Mouse (Mus musculus) cerebellum, postnatal 14 days (tissue): Measurements from ENCODE around the gene 3110040M04Rik.
"Not testable (repeated sequence)": the region's sequence is repeated elsewhere in the genome, so short reads cannot be mapped to it uniquely, and the experiment has no call there.

Experiments
- DNase-seq, 2 experiments: peaks; one replicate each; pipeline ENCODE4 v3.0.0; 2021; ENCODE audit warnings: mixed read lengths in 2 of 2

The 3110040M04Rik gene

GRCm38 (mm10) chr1:151192739-151193138, 11.2 kb upstream of the 3110040M04Rik start:
- DNase-seq, result not testable (repeated sequence)

- DNase-seq, result not testable (repeated sequence)
Measured at GRCm38 (mm10) chr1:151195986-151196385, 7.9 kb upstream of the 3110040M04Rik start.

GRCm38 (mm10) chr1:151196690-151197089, 7.2 kb upstream of the 3110040M04Rik start:
- DNase-seq, result not testable (repeated sequence)

GRCm38 (mm10) chr1:151198120-151198519, 5.8 kb upstream of the 3110040M04Rik start, which contains the start of gene Gm47995:
Gene Gm47995, plus strand, starts transcription at chr1:151198448.
- not testable (repeated sequence) for DNase-seq

DNA sequence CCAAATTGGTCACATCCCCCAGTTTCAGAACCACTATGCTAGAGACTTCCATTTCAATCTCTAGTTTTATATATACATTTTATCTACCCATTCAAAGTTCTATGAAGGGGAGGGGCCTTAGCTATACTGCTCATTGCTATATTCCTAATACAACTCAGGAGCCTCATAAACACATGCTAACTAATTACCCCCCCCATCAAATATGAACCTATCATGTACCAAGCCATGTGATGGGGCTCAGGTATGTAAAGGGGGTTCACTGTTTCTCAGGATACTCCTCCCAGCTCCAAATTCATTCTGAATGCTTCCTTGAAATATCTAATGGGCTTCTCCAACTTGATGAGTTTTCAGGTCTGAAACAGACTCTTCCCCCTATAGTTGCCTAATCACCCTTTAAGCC, 3.3 kb upstream of the 3110040M04Rik start:
- DNase-seq, result not testable (repeated sequence)

DNA sequence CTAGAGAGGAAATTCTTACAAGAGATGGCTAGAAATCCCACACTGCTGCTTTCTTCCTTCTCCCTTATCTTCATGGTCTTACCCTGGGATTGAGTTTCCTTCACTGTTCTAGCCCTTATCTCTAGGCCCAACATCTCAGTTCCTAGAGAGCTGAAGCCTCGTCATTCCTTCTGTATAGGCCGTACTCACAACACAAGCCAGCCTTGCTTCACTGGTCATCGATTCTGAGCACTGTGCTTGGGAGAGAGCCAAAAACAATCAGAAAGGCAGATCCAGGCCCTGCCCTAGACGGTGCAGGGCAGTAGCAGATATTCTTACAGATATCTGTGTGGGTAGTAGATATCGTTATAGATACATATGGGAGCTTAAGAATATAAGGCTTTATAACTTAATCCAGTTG, 1.1 kb upstream of the 3110040M04Rik start:
- DNase-seq, result not testable (repeated sequence)

GRCm38 (mm10) chr1:151208493-151208892, 4.6 kb downstream of the 3110040M04Rik start:
- not testable (repeated sequence) for DNase-seq

DNA sequence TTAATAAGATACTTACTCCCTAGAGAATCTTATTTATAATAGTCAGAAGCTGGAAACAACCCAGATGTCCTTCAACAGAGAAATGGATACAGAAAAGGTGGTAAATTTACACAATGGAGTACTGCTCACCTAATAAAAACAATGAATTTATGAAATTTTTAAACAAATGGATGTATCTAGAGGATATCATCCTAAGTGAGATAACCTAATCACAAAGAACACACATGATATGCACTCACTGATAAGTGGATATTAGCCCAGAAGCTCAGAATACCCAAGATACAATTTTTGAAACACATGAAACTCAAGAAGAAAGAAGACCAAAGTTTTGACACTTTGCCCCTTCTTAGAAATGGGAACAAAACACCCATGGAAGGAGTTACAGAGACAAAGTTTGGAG, 5.0 kb downstream of the 3110040M04Rik start:
- DNase-seq, result not testable (repeated sequence)

GRCm38 (mm10) chr1:151209824-151210355, 6.0 kb downstream of the 3110040M04Rik start, which contains the start of gene Gm47996:
Gene Gm47996, plus strand, starts transcription at chr1:151210131.
- not testable (repeated sequence) for DNase-seq

- not testable (repeated sequence) for DNase-seq
Measured at GRCm38 (mm10) chr1:151211666-151212065, 7.7 kb downstream of the 3110040M04Rik start.

- no peak for DNase-seq
Measured at GRCm38 (mm10) chr1:151214862-151215261, 10.9 kb downstream of the 3110040M04Rik start.

DNA sequence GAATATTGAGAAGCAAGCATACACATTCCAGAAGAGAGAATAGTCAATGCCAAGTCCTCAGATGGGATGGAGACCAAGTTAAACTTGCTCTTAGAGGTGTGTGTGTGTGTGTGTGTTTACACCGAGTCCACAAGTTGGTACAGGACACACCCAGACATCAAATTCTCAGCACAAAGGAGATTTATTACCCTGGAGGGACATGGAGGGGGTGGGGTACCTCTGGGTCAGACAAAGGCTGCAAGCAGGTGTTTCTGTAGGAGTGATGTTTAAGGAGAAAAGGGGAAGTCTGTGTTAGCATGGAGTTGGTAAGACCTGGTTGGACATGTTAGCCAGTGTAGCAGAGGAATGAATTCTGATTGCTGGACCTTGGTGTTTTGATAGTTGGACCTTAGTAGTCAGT, 12.1 kb downstream of the 3110040M04Rik start:
- no peak for DNase-seq

DNA sequence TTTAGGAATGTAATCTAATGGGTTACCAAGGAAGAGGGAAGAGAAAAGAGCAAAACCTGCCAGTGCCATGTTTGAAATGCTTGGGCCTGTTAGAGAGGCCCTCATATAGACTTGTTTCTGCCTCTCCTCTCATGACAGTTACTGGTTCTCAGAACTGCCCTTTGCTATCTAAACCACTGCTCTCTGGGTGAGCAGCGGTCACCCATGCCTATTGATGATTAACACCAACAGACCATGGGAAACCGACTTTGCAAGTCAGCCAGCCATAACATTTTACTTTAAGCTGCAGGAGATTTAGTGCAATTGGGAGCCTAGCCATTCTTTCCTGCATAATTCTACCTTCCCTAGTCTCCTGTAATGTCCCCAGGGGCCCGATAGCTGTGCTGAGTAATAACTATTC, 12.5 kb downstream of the 3110040M04Rik start:
- DNase-seq, result no peak

- DNase-seq, result no peak
Measured at GRCm38 (mm10) chr1:151219045-151219444, 15.1 kb downstream of the 3110040M04Rik start.

DNA sequence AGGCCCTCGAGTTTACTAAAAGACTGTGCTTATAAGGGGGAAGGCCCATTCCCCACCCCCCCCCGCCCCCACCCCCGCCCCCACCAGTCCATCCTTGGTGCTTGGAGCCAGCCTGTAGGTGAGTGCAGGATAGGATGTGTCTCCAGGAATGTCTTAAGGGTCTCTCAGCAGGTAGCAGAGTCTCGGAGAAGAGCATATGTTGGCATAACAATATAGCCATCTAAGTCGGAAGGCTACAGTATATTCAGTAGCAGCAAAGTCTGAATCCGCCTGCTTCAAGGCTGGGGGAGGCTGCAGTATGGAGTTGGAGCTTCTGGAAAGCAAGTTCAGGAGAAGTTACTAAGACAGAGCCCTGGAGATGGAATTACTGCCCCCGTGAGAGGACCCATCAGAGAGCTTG, 16.2 kb downstream of the 3110040M04Rik start:
- no peak for DNase-seq

- DNase-seq, result no peak
Measured at GRCm38 (mm10) chr1:151222561-151223267, 18.8 kb downstream of the 3110040M04Rik start.

- DNase-seq, result no peak
Measured at GRCm38 (mm10) chr1:151223377-151223776, 19.5 kb downstream of the 3110040M04Rik start.

DNA sequence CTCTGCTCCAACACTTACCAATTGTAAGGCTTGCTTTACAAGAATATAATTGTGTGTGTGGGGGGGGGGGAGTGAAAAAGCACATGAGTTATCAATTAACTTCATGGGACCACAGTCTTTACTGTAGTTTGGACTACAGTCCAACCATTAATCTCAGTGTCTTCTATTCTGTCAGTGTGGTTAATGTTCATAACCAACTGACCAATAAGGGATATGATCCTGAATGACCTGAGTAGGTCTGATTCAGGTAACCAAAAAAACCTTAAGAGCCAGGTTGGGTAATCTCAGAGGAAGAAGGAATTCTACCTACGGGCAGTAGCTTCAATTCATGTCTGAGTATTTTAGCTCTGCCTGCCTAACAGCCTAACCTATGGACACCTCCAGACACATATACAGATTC, 20.6 kb downstream of the 3110040M04Rik start:
- DNase-seq, result no peak

GRCm38 (mm10) chr1:151227506-151227905, 23.6 kb downstream of the 3110040M04Rik start:
- DNase-seq, result no peak

GRCm38 (mm10) chr1:151228320-151228989, 24.5 kb downstream of the 3110040M04Rik start:
- DNase-seq, result no peak

DNA sequence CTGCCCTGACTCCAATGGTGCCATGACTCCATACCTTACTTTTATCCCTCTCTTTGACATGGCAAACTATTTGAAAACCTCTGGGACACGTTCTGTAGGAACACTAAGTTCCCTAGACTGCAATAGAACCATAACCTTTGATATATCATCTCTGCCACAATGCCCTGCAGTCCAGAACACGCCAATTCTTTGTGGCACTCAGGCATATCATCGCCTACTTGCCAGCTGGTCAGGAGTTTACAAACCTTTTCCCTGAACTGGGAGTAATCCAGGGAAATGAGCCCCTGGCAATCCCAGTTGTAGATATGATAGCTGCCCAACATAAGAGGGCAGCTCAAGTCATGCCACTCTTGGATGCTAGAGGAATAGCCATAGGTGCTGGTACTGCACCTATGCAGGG, 28.4 kb downstream of the 3110040M04Rik start:
- no peak for DNase-seq

- DNase-seq, result peak in 1 of 2 experiments; percentile 4
Measured at GRCm38 (mm10) chr1:151233756-151234155, 29.8 kb downstream of the 3110040M04Rik start.

- DNase-seq, result no peak
Measured at GRCm38 (mm10) chr1:151235574-151235973, 31.7 kb downstream of the 3110040M04Rik start.
